Mouse (Mus musculus): ENCODE measurements at regions not wholly inside any gene's neighbourhood (a gene's known extent, or its start where the extent isn't known, plus 50 kb on each side); places are given as distances from the start of the nearest gene placed in this dataset.

- TF ChIP-seq CTCF (IDR thresholded peaks at IDR 0.05; ENCODE audit: low read depth, low read length) (no peak), POLR2A (IDR thresholded peaks at IDR 0.05; ENCODE audit: borderline replicate concordance, low read depth, low read length) (no peak)
These were observed 236.6 kb upstream of the Tle1 start for GRCm38 (mm10) chr4:72437367-72437766.
